Mouse (Mus musculus): ENCODE results near the gene Tcte1. TPM values are rescaled to one million over a fixed set of nuclear protein-coding genes. Genes with fewer than 3 reads are reported as not detected.

Tcte1 gene
- total and polyA plus RNA-seq, 2 experiments from 2014 or later: 1.2 to 4.2 TPM

DNA sequence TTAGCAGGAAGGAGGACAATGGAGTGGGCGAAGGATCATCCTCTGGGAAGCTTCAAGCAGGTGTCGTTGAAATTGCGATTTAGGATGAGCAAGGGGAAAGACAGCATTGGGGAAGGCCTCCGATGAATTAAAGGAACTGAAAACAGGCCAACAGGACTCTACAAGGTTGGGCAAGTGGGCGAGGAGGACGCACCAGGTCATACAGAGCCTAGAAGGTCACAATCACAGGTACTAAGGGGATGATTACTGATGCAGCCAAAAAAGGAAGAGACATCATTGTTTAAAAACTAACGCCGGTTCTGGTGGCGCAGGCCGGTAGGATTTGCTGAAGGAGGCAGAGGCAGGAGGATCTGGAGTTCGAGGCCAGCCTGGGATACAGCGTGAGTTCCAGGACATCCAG is 40.0 kb downstream of the Tcte1 start:
- 78% methylated on average over 12 of the region's 12 CpGs for WGBS
- Histone ChIP-seq H3K36me3 (ENCODE audit: insufficient read depth, low read length) (peaks cover 24% of the 10 kb centered on the region), H3K9ac (replicated peaks; ENCODE audit: low read length, poor library complexity, severe bottlenecking) (no peak overlapping the region), H3K4me3 (ENCODE audit: low read depth, low read length) (peak overlapping the region; percentile 76; the same call in 1 of the 2 replicates), H3K4me2 (ENCODE audit: low read depth, low read length, poor library complexity, severe bottlenecking) (no peak overlapping the region), H3K27ac (ENCODE audit: low read depth, low read length) (no peak overlapping the region; the same call in 1 of the 2 replicates), H3K27me3 (ENCODE audit: insufficient read depth, low read length) (no peaks in the 10 kb centered on the region), H3K4me1 (ENCODE audit: insufficient read depth, low read length) (0 out of 2 replicates have a peak, but pooled peaks cover 6% of the 10 kb centered on the region), H3K9me3 (ENCODE audit: low read length) (no peaks in the 10 kb centered on the region)
- no peak for DNase-seq (ENCODE audit: low spot score)
- no peak for TF ChIP-seq CTCF (IDR thresholded peaks at IDR 0.05)
- no peak for ATAC-seq (ENCODE audit: low FRiP score)

DNA sequence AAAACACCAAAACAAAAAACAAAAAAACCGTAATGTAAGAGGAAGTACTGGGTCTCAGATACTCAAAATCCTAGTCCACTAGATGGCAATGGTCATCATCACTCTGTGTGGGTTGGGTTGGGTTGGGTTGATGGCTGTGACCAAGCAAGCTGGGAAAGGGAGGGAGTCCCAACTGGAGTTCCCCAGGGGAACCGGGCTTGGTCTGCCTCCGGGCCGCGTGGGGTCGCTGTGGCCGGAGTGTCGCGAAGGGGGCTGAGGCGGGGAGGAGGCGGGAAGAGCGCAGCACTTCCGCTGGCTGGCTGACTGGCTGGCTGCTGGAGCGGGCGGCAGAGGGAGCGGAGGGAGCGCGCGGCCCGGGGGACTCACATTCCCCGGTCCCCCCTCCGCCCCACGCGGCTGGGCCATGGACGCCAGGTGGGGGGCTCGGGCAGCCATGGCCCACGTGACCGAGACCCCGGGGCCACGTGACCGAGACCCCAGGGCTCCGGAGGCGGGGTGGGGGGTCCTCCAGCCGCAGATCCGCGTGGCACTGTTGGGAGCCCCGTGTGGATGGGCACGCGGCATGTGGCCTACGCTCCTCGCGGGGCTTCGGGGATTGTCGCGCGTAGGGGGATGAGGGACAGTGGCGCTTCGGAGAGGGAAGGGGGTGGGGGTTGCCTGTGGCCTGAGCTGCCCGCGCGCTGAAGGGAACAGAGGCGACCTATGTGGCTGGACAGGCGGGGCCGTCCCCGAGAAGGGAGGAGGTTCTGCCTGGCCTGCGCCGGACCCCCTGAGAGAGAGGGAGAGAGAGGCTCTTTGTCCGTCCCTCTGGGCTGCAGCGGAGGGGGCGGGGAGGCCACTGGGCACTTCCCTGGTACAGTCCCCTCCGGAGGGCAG is 40.7 kb downstream of the Tcte1 start, which contains the start of gene Slc35b2:
TSS of gene Slc35b2 (plus strand) at position 220 of the 876 bp plus-strand sequence.
- DNase-seq (ENCODE audit: low spot score) (peak; percentile 96), ATAC-seq (ENCODE audit: low FRiP score) (peak; percentile 90)
- WGBS: 1% methylated on average over 43 of the region's 61 CpGs
- Histone ChIP-seq H3K27me3 (ENCODE audit: insufficient read depth, low read length) (no peaks in the 10 kb centered on the region), H3K36me3 (ENCODE audit: insufficient read depth, low read length) (peaks cover 30% of the 10 kb centered on the region), H3K4me2 (ENCODE audit: low read depth, low read length, poor library complexity, severe bottlenecking) (peak within 1 kb of the TSS; percentile 97), H3K9me3 (ENCODE audit: low read length) (no peaks in the 10 kb centered on the region), H3K4me1 (ENCODE audit: insufficient read depth, low read length) (0 out of 2 replicates have a peak, but pooled peaks cover 6% of the 10 kb centered on the region), H3K9ac (replicated peaks; ENCODE audit: low read length, poor library complexity, severe bottlenecking) (peak within 1 kb of the TSS; percentile 84), H3K4me3 (ENCODE audit: low read depth, low read length) (peak within 1 kb of the TSS; percentile 76), H3K27ac (ENCODE audit: low read depth, low read length) (peak within 1 kb of the TSS; percentile 79)
- peak; percentile 93 for TF ChIP-seq CTCF (IDR thresholded peaks at IDR 0.05)

DNA sequence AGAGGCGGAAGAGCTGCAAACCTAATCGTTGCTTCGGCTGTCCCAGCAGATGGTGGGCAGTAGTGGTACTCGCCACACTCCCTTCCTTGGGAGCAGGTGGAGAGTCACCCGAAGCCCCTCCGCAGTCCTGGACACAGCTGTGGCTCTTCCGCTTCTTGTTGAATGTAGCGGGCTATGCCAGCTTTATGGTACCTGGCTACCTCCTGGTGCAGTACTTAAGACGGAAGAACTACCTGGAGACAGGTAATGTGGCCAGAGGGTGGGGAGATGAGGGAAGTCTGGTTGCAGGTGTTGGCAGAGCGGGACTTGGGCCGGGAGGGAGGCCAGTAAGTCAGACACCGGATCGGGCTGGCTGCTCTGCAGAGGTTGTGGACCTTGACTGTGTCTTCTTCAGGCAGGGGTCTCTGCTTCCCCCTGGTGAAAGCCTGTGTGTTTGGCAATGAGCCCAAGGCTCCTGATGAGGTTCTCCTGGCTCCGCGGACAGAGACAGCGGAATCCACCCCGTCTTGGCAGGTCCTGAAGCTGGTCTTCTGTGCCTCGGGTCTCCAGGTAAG is 41.4 kb downstream of the Tcte1 start:
- H3K4me1 ChIP-seq (ENCODE audit: insufficient read depth, low read length): 0 out of 2 replicates have a peak, but pooled peaks cover 6% of the 10 kb centered on the region
- peak overlapping the region; percentile 79 for H3K27ac ChIP-seq (ENCODE audit: low read depth, low read length)
- no peaks in the 10 kb centered on the region for H3K27me3 ChIP-seq (ENCODE audit: insufficient read depth, low read length)
- H3K4me2 ChIP-seq (ENCODE audit: low read depth, low read length, poor library complexity, severe bottlenecking): peak overlapping the region; percentile 97
- H3K36me3 ChIP-seq (ENCODE audit: insufficient read depth, low read length): peaks cover 38% of the 10 kb centered on the region
- ATAC-seq (ENCODE audit: low FRiP score) (no peak), DNase-seq (ENCODE audit: low spot score) (peak; percentile 40)
- H3K9ac ChIP-seq (replicated peaks; ENCODE audit: low read length, poor library complexity, severe bottlenecking): peak overlapping the region; percentile 84
- 0 out of 2 replicates have a peak, but pooled peaks have one; percentile 17 for TF ChIP-seq CTCF (IDR thresholded peaks at IDR 0.05)
- no peaks in the 10 kb centered on the region for H3K9me3 ChIP-seq (ENCODE audit: low read length)
- H3K4me3 ChIP-seq (ENCODE audit: low read depth, low read length): peak overlapping the region; percentile 76
- 8% methylated on average over 18 of the region's 18 CpGs for WGBS

DNA sequence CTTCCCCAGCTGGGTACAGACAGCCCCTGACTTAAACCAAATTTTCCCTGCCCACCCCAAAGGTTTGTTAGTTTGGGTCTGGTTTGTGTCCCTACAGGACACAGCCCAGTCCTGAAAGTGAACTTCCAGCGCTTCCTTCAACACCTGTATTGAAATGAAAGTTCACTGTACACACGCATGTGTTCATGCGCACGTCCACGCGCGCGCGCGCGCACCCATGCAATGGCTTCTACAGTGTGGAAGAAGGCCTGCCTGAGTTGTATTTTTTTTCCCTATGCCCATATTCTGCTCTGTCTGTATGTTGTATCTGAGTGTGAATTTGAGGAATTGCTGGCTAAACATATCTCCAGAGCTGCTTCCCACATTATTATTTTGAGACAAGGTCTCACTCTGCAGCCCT is 41.9 kb downstream of the Tcte1 start:
- H3K27me3 ChIP-seq (ENCODE audit: insufficient read depth, low read length): no peaks in the 10 kb centered on the region
- H3K4me3 ChIP-seq (ENCODE audit: low read depth, low read length): peak overlapping the region; percentile 76
- H3K36me3 ChIP-seq (ENCODE audit: insufficient read depth, low read length): peaks cover 43% of the 10 kb centered on the region
- peak overlapping the region; percentile 84; the same call in 1 of the 2 replicates for H3K9ac ChIP-seq (replicated peaks; ENCODE audit: low read length, poor library complexity, severe bottlenecking)
- H3K4me2 ChIP-seq (ENCODE audit: low read depth, low read length, poor library complexity, severe bottlenecking): peak overlapping the region; percentile 97
- peak overlapping the region; percentile 79; the same call in 1 of the 2 replicates for H3K27ac ChIP-seq (ENCODE audit: low read depth, low read length)
- H3K9me3 ChIP-seq (ENCODE audit: low read length): no peaks in the 10 kb centered on the region
- DNase-seq (ENCODE audit: low spot score): no peak
- 0 out of 2 replicates have a peak, but pooled peaks cover 6% of the 10 kb centered on the region for H3K4me1 ChIP-seq (ENCODE audit: insufficient read depth, low read length)
- TF ChIP-seq CTCF (IDR thresholded peaks at IDR 0.05): no peak
- ATAC-seq (ENCODE audit: low FRiP score): no peak
- WGBS: 96% methylated on average over 11 of the region's 11 CpGs

DNA sequence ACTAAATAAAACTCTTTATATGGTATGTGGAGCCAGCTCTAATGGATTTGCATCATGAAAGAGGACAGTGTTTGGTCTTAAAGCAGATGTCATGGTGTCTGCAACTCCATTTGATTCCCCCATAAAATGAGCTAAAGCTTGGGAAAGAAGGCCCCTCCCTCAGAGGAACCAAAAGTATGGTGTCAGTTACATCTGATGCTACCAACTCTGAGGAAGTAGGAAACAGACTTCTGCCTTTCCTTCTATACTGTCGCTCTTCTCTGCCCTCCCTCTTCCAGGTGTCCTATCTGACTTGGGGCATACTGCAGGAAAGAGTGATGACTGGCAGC is 42.8 kb downstream of the Tcte1 start:
- Histone ChIP-seq H3K4me3 (ENCODE audit: low read depth, low read length) (no peak overlapping the region), H3K9me3 (ENCODE audit: low read length) (no peaks in the 10 kb centered on the region), H3K4me1 (ENCODE audit: insufficient read depth, low read length) (0 out of 2 replicates have a peak, but pooled peaks cover 6% of the 10 kb centered on the region), H3K27ac (ENCODE audit: low read depth, low read length) (no peak overlapping the region), H3K27me3 (ENCODE audit: insufficient read depth, low read length) (no peaks in the 10 kb centered on the region), H3K9ac (replicated peaks; ENCODE audit: low read length, poor library complexity, severe bottlenecking) (no peak overlapping the region), H3K36me3 (ENCODE audit: insufficient read depth, low read length) (peaks cover 51% of the 10 kb centered on the region), H3K4me2 (ENCODE audit: low read depth, low read length, poor library complexity, severe bottlenecking) (no peak overlapping the region)
- DNase-seq (ENCODE audit: low spot score): no peak
- ATAC-seq (ENCODE audit: low FRiP score): no peak
- no peak for TF ChIP-seq CTCF (IDR thresholded peaks at IDR 0.05)
- 77% methylated on average over 1 of the region's 1 CpGs for WGBS

All from midbrain, postnatal 0 days (tissue).